Mouse (Mus musculus) testis, adult 2 months (tissue): ENCODE measurements at regions not wholly inside any gene's neighbourhood (a gene's known extent, or its start where the extent isn't known, plus 50 kb on each side); places are given as distances from the start of the nearest gene placed in this dataset.

Experiments used
- CTCF ChIP-seq: fragments of 200-500 bp; IDR thresholded peaks from 2 replicates; pipeline ENCODE4 v1.5.1; 2012; ENCODE audit warnings: low read depth, mild to moderate bottlenecking, inconsistent platforms, low read length, moderate library complexity; ENCODE audit not compliant: control insufficient read depth, insufficient read depth, insufficient replicate concordance
- POLR2A ChIP-seq: fragments of 200-500 bp; IDR thresholded peaks from 2 replicates; pipeline ENCODE4 v1.6.1; 2012; ENCODE audit warnings: low read depth, mild to moderate bottlenecking, inconsistent platforms, low read length, moderate library complexity; ENCODE audit not compliant: control insufficient read depth

- no peak for TF ChIP-seq CTCF
- TF ChIP-seq POLR2A, result no peak
These were observed 1123.0 kb upstream of the Cited2 start for GRCm38 (mm10) chr10:16600041-16600440.
